Mouse (Mus musculus): Measurements from ENCODE around the gene Il1rn. TPM values are rescaled to one million over a fixed set of nuclear protein-coding genes. Genes with fewer than 3 reads are reported as not detected.
A peak's percentile ranks its signal among the peaks of the same experiment; 100 is the strongest.

Il1rn gene
- polyA plus RNA-seq, 1 experiment from 2014 or later, result 13.6 TPM

GRCm38 (mm10) chr2:24367030-24367894 lies 30.6 kb downstream of the Il1rn start, which contains the start of gene Psd4:
Psd4 (plus strand) TSS chr2:24367580.
- H3K4me2 ChIP-seq (ENCODE audit: low read depth, low read length), result peak within 1 kb of the TSS; percentile 75
- no peaks in the 10 kb centered on the region for H3K27me3 ChIP-seq (ENCODE audit: control insufficient read depth, insufficient read depth, low read length)
- peak within 1 kb of the TSS; percentile 48 for H3K4me3 ChIP-seq (replicated peaks; ENCODE audit: low read length)
- peak within 1 kb of the TSS; percentile 73 for H3K9ac ChIP-seq (ENCODE audit: low read length)
- 3% methylated on average over 47 of the region's 47 CpGs for WGBS
- no peaks in the 10 kb centered on the region for H3K36me3 ChIP-seq (ENCODE audit: control insufficient read depth, insufficient read depth, low read length)
- H3K9me3 ChIP-seq (replicated peaks; ENCODE audit: control insufficient read depth, low read length), result no peaks in the 10 kb centered on the region
- peak within 1 kb of the TSS; percentile 75 for H3K27ac ChIP-seq (ENCODE audit: low read length)
- peak; percentile 98 for ATAC-seq (ENCODE audit: insufficient read depth, low FRiP score)
- H3K4me1 ChIP-seq (ENCODE audit: control insufficient read depth, insufficient read depth, low read length), result peaks cover 5% of the 10 kb centered on the region

GRCm38 (mm10) chr2:24367895-24368261 lies 31.2 kb downstream of the Il1rn start:
- Histone ChIP-seq H3K36me3 (ENCODE audit: control insufficient read depth, insufficient read depth, low read length) (no peaks in the 10 kb centered on the region), H3K4me2 (ENCODE audit: low read depth, low read length) (peak overlapping the region; percentile 75), H3K9me3 (replicated peaks; ENCODE audit: control insufficient read depth, low read length) (no peaks in the 10 kb centered on the region), H3K9ac (ENCODE audit: low read length) (peak overlapping the region; percentile 73), H3K27me3 (ENCODE audit: control insufficient read depth, insufficient read depth, low read length) (no peaks in the 10 kb centered on the region), H3K4me3 (replicated peaks; ENCODE audit: low read length) (peak overlapping the region; percentile 48), H3K27ac (ENCODE audit: low read length) (peak overlapping the region; percentile 50), H3K4me1 (ENCODE audit: control insufficient read depth, insufficient read depth, low read length) (peaks cover 5% of the 10 kb centered on the region)
- ATAC-seq (ENCODE audit: insufficient read depth, low FRiP score), result peak; percentile 8; the same call in 1 of the 2 replicates
- 51% methylated on average over 4 of the region's 4 CpGs for WGBS

- H3K4me3 ChIP-seq (replicated peaks; ENCODE audit: low read length), result no peak overlapping the region
- WGBS, result 58% methylated on average over 5 of the region's 5 CpGs
- H3K9ac ChIP-seq (ENCODE audit: low read length), result no peak overlapping the region
- H3K4me1 ChIP-seq (ENCODE audit: control insufficient read depth, insufficient read depth, low read length), result no peaks in the 10 kb centered on the region
- H3K9me3 ChIP-seq (replicated peaks; ENCODE audit: control insufficient read depth, low read length), result no peaks in the 10 kb centered on the region
- H3K36me3 ChIP-seq (ENCODE audit: control insufficient read depth, insufficient read depth, low read length), result no peaks in the 10 kb centered on the region
- no peak overlapping the region for H3K4me2 ChIP-seq (ENCODE audit: low read depth, low read length)
- H3K27ac ChIP-seq (ENCODE audit: low read length), result peak overlapping the region; percentile 80
- no peaks in the 10 kb centered on the region for H3K27me3 ChIP-seq (ENCODE audit: control insufficient read depth, insufficient read depth, low read length)
- peak; percentile 95 for ATAC-seq (ENCODE audit: insufficient read depth, low FRiP score)
These were observed 42.2 kb downstream of the Il1rn start for GRCm38 (mm10) chr2:24378747-24379450.

GRCm38 (mm10) chr2:24382456-24383230 lies 46.0 kb downstream of the Il1rn start:
- no peaks in the 10 kb centered on the region for H3K36me3 ChIP-seq (ENCODE audit: control insufficient read depth, insufficient read depth, low read length)
- WGBS, result 71% methylated on average over 9 of the region's 9 CpGs
- no peak overlapping the region for H3K4me3 ChIP-seq (replicated peaks; ENCODE audit: low read length)
- H3K4me2 ChIP-seq (ENCODE audit: low read depth, low read length), result no peak overlapping the region
- no peaks in the 10 kb centered on the region for H3K9me3 ChIP-seq (replicated peaks; ENCODE audit: control insufficient read depth, low read length)
- no peak overlapping the region for H3K9ac ChIP-seq (ENCODE audit: low read length)
- no peaks in the 10 kb centered on the region for H3K27me3 ChIP-seq (ENCODE audit: control insufficient read depth, insufficient read depth, low read length)
- peaks cover 9% of the 10 kb centered on the region; the same call in 1 of the 2 replicates for H3K4me1 ChIP-seq (ENCODE audit: control insufficient read depth, insufficient read depth, low read length)
- no peak overlapping the region for H3K27ac ChIP-seq (ENCODE audit: low read length)
- no peak for ATAC-seq (ENCODE audit: insufficient read depth, low FRiP score)

GRCm38 (mm10) chr2:24383636-24384035 lies 47.0 kb downstream of the Il1rn start:
- Histone ChIP-seq H3K36me3 (ENCODE audit: control insufficient read depth, insufficient read depth, low read length) (no peaks in the 10 kb centered on the region), H3K27ac (ENCODE audit: low read length) (no peak overlapping the region), H3K4me3 (replicated peaks; ENCODE audit: low read length) (no peak overlapping the region), H3K4me2 (ENCODE audit: low read depth, low read length) (no peak overlapping the region), H3K9ac (ENCODE audit: low read length) (no peak overlapping the region), H3K4me1 (ENCODE audit: control insufficient read depth, insufficient read depth, low read length) (peaks cover 9% of the 10 kb centered on the region; the same call in 1 of the 2 replicates), H3K9me3 (replicated peaks; ENCODE audit: control insufficient read depth, low read length) (no peaks in the 10 kb centered on the region), H3K27me3 (ENCODE audit: control insufficient read depth, insufficient read depth, low read length) (no peaks in the 10 kb centered on the region)
- ATAC-seq (ENCODE audit: insufficient read depth, low FRiP score), result no peak
- 81% methylated on average over 3 of the region's 3 CpGs for WGBS

DNA sequence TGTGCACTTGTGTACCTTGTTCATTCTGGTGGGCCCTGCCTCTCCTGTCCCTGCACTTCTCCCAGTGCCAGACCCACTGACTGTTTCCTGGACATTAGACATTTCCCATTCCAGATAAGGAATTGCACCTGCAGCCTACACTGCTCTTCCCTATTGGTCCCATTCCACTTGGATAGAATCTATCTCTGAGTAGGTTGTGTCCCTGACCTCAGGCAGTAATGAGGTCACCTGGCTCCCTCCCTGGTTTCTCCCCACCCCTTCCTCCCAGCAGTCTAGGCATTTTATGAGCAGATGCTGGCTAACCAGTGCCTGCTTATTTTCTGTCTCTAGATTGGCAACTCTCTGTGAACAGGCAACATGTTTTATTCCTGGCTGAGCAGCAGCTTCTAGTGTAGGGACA lies 47.7 kb downstream of the Il1rn start:
- H3K36me3 ChIP-seq (ENCODE audit: control insufficient read depth, insufficient read depth, low read length), result no peaks in the 10 kb centered on the region
- H3K9me3 ChIP-seq (replicated peaks; ENCODE audit: control insufficient read depth, low read length), result no peaks in the 10 kb centered on the region
- H3K4me3 ChIP-seq (replicated peaks; ENCODE audit: low read length), result no peak overlapping the region
- H3K4me2 ChIP-seq (ENCODE audit: low read depth, low read length), result no peak overlapping the region
- no peaks in the 10 kb centered on the region for H3K27me3 ChIP-seq (ENCODE audit: control insufficient read depth, insufficient read depth, low read length)
- peak overlapping the region; percentile 62; the same call in 1 of the 2 replicates for H3K27ac ChIP-seq (ENCODE audit: low read length)
- no peak for ATAC-seq (ENCODE audit: insufficient read depth, low FRiP score)
- H3K9ac ChIP-seq (ENCODE audit: low read length), result no peak overlapping the region; the same call in 1 of the 2 replicates
- peaks cover 9% of the 10 kb centered on the region; the same call in 1 of the 2 replicates for H3K4me1 ChIP-seq (ENCODE audit: control insufficient read depth, insufficient read depth, low read length)

- Histone ChIP-seq H3K9ac (ENCODE audit: low read length) (no peak overlapping the region), H3K9me3 (replicated peaks; ENCODE audit: control insufficient read depth, low read length) (no peaks in the 10 kb centered on the region), H3K27ac (ENCODE audit: low read length) (peak overlapping the region; percentile 62), H3K4me2 (ENCODE audit: low read depth, low read length) (0 out of 2 replicates have a peak overlapping the region, but pooled peaks have one; percentile 17), H3K27me3 (ENCODE audit: control insufficient read depth, insufficient read depth, low read length) (no peaks in the 10 kb centered on the region), H3K36me3 (ENCODE audit: control insufficient read depth, insufficient read depth, low read length) (no peaks in the 10 kb centered on the region), H3K4me1 (ENCODE audit: control insufficient read depth, insufficient read depth, low read length) (peaks cover 9% of the 10 kb centered on the region; the same call in 1 of the 2 replicates), H3K4me3 (replicated peaks; ENCODE audit: low read length) (no peak overlapping the region)
- WGBS, result 73% methylated on average over 14 of the region's 14 CpGs
- peak; percentile 85 for ATAC-seq (ENCODE audit: insufficient read depth, low FRiP score)
These were observed 48.7 kb downstream of the Il1rn start for GRCm38 (mm10) chr2:24385111-24385961.

Measured in stomach, embryonic 16.5 days (tissue).